Mouse (Mus musculus) intestine, embryonic 14.5 days (tissue): Measurements from ENCODE around the gene Dhx35. TPM values are rescaled to one million over a fixed set of nuclear protein-coding genes. Genes with fewer than 3 reads are reported as not detected.

Source experiments
- ATAC-seq: fragments of 200-750 bp; cut with Nextera tagmentation; replicated peaks from 2 replicates; pipeline ENCODE4 v1.8.0; 2017; ENCODE audit warnings: low read depth, moderate number of reproducible peaks, moderate TSS enrichment, moderate library complexity; ENCODE audit not compliant: low FRiP score, low TSS enrichment
- DNase-seq: peaks from one replicate; pipeline ENCODE4 v3.0.0-alpha.2; 2018; ENCODE audit warnings: low spot score
- H3K27ac ChIP-seq: fragments of 300-500 bp; sonication (generic); 2 replicates; pipeline ENCODE4 v1.5.1; 2014; ENCODE audit warnings: low read depth, mild to moderate bottlenecking, control low read depth
- H3K27me3 ChIP-seq: fragments of 300-500 bp; sonication (generic); replicated peaks from 2 replicates; pipeline ENCODE4 v1.6.1; 2014; ENCODE audit warnings: low read length, control low read depth; ENCODE audit not compliant: control insufficient read depth, insufficient read depth
- H3K36me3 ChIP-seq: fragments of 300-500 bp; sonication (generic); 2 replicates; pipeline ENCODE4 v1.6.1; 2014; ENCODE audit warnings: low read length, control low read depth; ENCODE audit not compliant: control insufficient read depth, insufficient read depth
- H3K4me1 ChIP-seq: fragments of 300-500 bp; sonication (generic); replicated peaks from 2 replicates; pipeline ENCODE4 v1.6.1; 2014; ENCODE audit warnings: low read length, control low read depth, mixed read lengths; ENCODE audit not compliant: control insufficient read depth, insufficient read depth
- H3K4me2 ChIP-seq: fragments of 300-500 bp; sonication (generic); 2 replicates; pipeline ENCODE4 v1.6.1; 2014; ENCODE audit warnings: low read length
- H3K4me3 ChIP-seq: fragments of 300-500 bp; sonication (generic); 2 replicates; pipeline ENCODE4 v1.5.1; 2014; ENCODE audit warnings: low read depth, low read length, control low read depth, mixed read lengths
- H3K9ac ChIP-seq: fragments of 300-500 bp; sonication (generic); 2 replicates; pipeline ENCODE4 v1.6.1; 2014; ENCODE audit warnings: mild to moderate bottlenecking, low read length
- H3K9me3 ChIP-seq: fragments of 300-500 bp; sonication (generic); 2 replicates; pipeline ENCODE4 v1.6.1; 2016; ENCODE audit warnings: low read length, control low read depth; ENCODE audit not compliant: control insufficient read depth
- WGBS: fragments of 180-500 bp; shearing (Covaris S2); extraction: QIAGEN DNeasy Blood & Tissue Kit; methylation state at CpG from one replicate; pipeline ENCODE4 v1.1.7; 2014; 5-methylcytosine and 5-hydroxymethylcytosine counted together
- polyA plus RNA-seq: library from polyadenylated mRNA; unstranded; fragments of >200 nt; fragmentation: Nextera tagmentation; extraction: Ambion mirVana; gene quantifications from 2 replicates; pipeline ENCODE4 v1.2.1, GENCODE M21; 2014

The Dhx35 gene
- polyA plus RNA-seq, 1 experiment from 2014 or later, result 18.1 TPM

DNA sequence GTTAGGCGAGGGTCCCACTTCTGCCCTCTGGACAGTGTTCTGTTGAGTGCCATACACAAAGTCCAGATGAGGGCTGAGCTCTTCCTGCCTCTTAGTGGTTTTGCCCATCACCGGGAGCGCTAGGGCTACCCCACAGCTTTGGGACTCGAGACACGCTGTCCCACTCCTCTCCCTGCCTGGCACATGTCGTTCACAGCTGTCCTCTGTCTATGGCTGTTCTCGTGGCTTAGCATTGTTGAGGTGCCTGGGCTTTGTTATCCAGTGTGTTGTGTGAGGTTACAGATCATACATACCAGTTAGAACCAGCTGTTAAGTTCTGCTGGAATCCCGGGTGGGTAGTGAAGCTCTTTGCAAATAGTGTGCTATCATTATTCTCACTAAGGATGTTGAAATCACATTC lies 23.1 kb downstream of the Dhx35 start:
- H3K9me3 ChIP-seq, result no peaks in the 10 kb centered on the region
- H3K27me3 ChIP-seq, result no peaks in the 10 kb centered on the region
- WGBS, result 89% methylated on average over 8 of the region's 8 CpGs
- H3K36me3 ChIP-seq, result peaks cover 44% of the 10 kb centered on the region
- H3K27ac ChIP-seq, result no peak overlapping the region
- no peak for DNase-seq
- H3K9ac ChIP-seq, result no peak overlapping the region
- ATAC-seq, result no peak
- no peak overlapping the region for H3K4me3 ChIP-seq
- no peak overlapping the region for H3K4me2 ChIP-seq
- H3K4me1 ChIP-seq, result no peaks in the 10 kb centered on the region

DNA sequence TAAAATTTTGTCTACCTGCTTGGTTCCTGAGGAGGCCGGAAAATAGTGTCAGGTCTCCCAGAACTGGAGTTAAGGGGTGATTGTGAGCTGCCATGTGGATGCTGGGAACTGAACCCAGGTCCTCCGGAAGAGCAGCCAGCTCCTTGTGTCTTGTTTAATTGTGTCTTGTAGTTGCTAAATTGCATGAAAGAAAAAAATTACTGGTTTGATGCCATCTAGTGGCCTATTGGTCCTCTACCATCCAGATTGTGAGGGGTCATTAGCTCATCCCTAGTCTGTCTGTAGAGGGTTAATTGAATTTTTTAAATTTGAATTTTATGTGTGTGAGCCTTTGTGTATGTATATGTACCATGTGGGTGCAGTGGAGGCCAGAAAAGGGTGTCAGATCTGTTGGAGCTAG lies 33.5 kb downstream of the Dhx35 start:
- no peak for DNase-seq
- 86% methylated on average over 2 of the region's 2 CpGs for WGBS
- Histone ChIP-seq H3K9ac (no peak overlapping the region), H3K4me1 (no peaks in the 10 kb centered on the region), H3K27ac (no peak overlapping the region), H3K4me2 (no peak overlapping the region), H3K9me3 (no peaks in the 10 kb centered on the region), H3K27me3 (no peaks in the 10 kb centered on the region), H3K4me3 (no peak overlapping the region), H3K36me3 (peaks cover 59% of the 10 kb centered on the region)
- no peak for ATAC-seq

DNA sequence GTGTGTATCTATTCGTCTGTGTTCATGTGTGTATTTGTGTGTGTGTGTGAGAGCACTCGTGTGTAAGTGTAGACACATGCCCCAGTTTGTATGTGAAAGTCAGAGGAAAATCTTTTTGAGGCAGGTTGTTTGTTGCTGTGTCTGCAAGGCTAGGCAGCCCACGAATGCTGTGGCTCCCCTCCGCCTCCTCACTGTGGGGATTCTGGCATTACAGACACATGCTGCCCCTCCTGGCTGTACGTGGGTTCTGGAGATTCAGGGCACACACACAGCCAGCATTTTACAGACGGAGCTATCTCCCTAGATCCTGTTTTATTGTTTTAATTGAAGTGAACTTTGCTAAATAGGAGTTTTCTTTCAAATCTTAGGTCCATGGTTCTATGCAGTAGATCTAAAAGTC lies 35.1 kb downstream of the Dhx35 start:
- no peak overlapping the region for H3K4me2 ChIP-seq
- no peak overlapping the region for H3K4me3 ChIP-seq
- DNase-seq, result no peak
- H3K27ac ChIP-seq, result no peak overlapping the region
- H3K36me3 ChIP-seq, result peaks cover 76% of the 10 kb centered on the region
- ATAC-seq, result no peak
- no peaks in the 10 kb centered on the region for H3K27me3 ChIP-seq
- WGBS, result 80% methylated on average over 6 of the region's 6 CpGs
- H3K9me3 ChIP-seq, result no peaks in the 10 kb centered on the region
- H3K9ac ChIP-seq, result no peak overlapping the region
- no peaks in the 10 kb centered on the region for H3K4me1 ChIP-seq

DNA sequence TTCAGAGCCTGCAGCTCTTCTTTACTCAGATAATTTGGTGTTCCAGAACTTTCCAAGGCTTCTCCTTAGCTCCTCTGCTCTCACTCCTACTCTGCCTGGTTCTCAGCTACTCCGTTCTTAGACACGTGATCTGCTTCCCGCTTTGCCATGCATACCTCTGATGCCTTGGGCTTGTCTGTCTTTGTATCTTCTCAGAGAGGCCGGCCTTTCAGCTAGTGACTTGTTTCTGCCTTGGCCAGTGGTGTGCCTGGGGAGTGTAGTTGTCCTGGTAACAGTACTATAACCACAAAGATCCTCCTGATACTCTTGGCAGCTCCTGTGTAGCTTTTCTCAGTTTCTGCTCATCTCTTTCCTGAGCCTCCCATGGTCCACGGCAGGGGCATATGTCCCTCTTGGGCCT lies 38.6 kb downstream of the Dhx35 start:
- Histone ChIP-seq H3K36me3 (peaks cover 74% of the 10 kb centered on the region), H3K4me1 (no peaks in the 10 kb centered on the region), H3K9me3 (no peaks in the 10 kb centered on the region), H3K4me2 (no peak overlapping the region), H3K27ac (no peak overlapping the region), H3K9ac (no peak overlapping the region), H3K27me3 (no peaks in the 10 kb centered on the region), H3K4me3 (no peak overlapping the region)
- DNase-seq, result no peak
- no peak for ATAC-seq
- WGBS, result 77% methylated on average over 5 of the region's 5 CpGs

DNA sequence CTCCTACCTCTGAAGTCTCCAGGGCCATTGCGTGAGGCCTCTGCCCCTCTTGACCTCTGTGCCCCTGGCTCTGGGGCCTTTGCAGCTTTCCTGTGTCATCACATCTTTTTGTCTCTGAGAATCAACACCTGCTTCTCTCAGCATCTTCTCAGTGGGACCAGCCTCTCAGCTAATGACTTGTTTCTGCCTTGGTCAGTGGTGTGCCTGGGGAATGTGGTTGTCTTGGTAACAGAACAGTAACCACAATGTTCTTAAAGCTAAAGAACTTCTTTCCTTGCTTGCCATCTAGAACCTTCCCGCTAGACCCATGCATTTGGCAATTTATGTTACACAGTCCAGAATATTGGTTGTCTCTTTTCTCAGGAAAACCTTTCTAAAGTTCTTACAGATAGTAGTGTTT lies 39.0 kb downstream of the Dhx35 start:
- Histone ChIP-seq H3K4me1 (no peaks in the 10 kb centered on the region), H3K27ac (no peak overlapping the region), H3K9me3 (no peaks in the 10 kb centered on the region), H3K4me2 (no peak overlapping the region), H3K27me3 (no peaks in the 10 kb centered on the region), H3K36me3 (peaks cover 70% of the 10 kb centered on the region), H3K9ac (no peak overlapping the region), H3K4me3 (no peak overlapping the region)
- ATAC-seq (no peak), DNase-seq (no peak)
- WGBS, result 76% methylated on average over 2 of the region's 2 CpGs

- Histone ChIP-seq H3K9me3 (no peaks in the 10 kb centered on the region), H3K36me3 (peaks cover 35% of the 10 kb centered on the region), H3K27ac (no peak overlapping the region), H3K4me3 (no peak overlapping the region), H3K4me1 (peaks cover 9% of the 10 kb centered on the region), H3K4me2 (no peak overlapping the region), H3K27me3 (no peaks in the 10 kb centered on the region), H3K9ac (no peak overlapping the region)
- ATAC-seq (no peak), DNase-seq (no peak)
- WGBS, result 89% methylated on average over 5 of the region's 5 CpGs
Observed at GRCm38 (mm10) chr2:158843287-158843686, 48.7 kb downstream of the Dhx35 start.

DNA sequence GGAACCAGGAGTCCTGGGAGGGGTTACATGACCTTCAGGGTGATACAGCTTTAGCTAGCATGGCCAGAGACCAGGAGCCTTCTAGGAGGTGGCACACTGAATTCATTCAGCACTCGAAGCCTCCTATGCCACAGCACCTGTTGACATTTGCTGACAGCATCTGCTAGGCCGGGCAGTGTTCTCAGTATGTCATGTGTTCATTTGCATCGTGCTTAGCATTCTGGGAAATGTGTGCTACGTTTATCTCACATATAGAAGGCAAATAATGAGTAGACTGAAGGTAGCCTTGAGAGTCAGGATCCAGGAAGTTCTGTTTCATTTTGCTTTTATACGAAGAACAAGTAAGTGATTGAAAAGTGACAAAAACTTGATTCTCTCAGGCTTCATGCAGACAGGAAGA lies 50.4 kb downstream of the Dhx35 start:
- no peaks in the 10 kb centered on the region for H3K9me3 ChIP-seq
- no peak overlapping the region for H3K4me3 ChIP-seq
- H3K27ac ChIP-seq, result no peak overlapping the region
- DNase-seq (no peak), ATAC-seq (no peak)
- H3K36me3 ChIP-seq, result peaks cover 41% of the 10 kb centered on the region
- no peak overlapping the region for H3K9ac ChIP-seq
- peaks cover 5% of the 10 kb centered on the region for H3K4me1 ChIP-seq
- H3K27me3 ChIP-seq, result no peaks in the 10 kb centered on the region
- H3K4me2 ChIP-seq, result no peak overlapping the region
- WGBS, result 89% methylated on average over 5 of the region's 5 CpGs

- H3K27me3 ChIP-seq, result no peaks in the 10 kb centered on the region
- no peak overlapping the region for H3K4me2 ChIP-seq
- no peak overlapping the region for H3K4me3 ChIP-seq
- no peak overlapping the region for H3K9ac ChIP-seq
- DNase-seq (no peak), ATAC-seq (no peak)
- peaks cover 37% of the 10 kb centered on the region for H3K36me3 ChIP-seq
- H3K4me1 ChIP-seq, result 0 out of 2 replicates have a peak, but pooled peaks cover 7% of the 10 kb centered on the region
- H3K9me3 ChIP-seq, result no peaks in the 10 kb centered on the region
- no peak overlapping the region for H3K27ac ChIP-seq
- WGBS, result 56% methylated on average over 2 of the region's 2 CpGs
Observed at GRCm38 (mm10) chr2:158846208-158846607, 51.6 kb downstream of the Dhx35 start.

- DNase-seq, result no peak
- peaks cover 12% of the 10 kb centered on the region; the same call in 1 of the 2 replicates for H3K4me1 ChIP-seq
- no peak overlapping the region for H3K4me3 ChIP-seq
- H3K27ac ChIP-seq, result no peak overlapping the region
- WGBS, result 83% methylated on average over 3 of the region's 3 CpGs
- no peak overlapping the region for H3K4me2 ChIP-seq
- H3K36me3 ChIP-seq, result peaks cover 42% of the 10 kb centered on the region
- no peak overlapping the region for H3K9ac ChIP-seq
- no peak for ATAC-seq
- no peaks in the 10 kb centered on the region for H3K27me3 ChIP-seq
- no peaks in the 10 kb centered on the region for H3K9me3 ChIP-seq
Observed at GRCm38 (mm10) chr2:158847991-158848390, 53.4 kb downstream of the Dhx35 start.
